Mouse (Mus musculus): ENCODE results near the gene Slc6a6.

Gene Slc6a6

GRCm38 (mm10) chr6:91796064-91796463, 112.2 kb downstream of the Slc6a6 start:
- DNase-seq: no peak

GRCm38 (mm10) chr6:91796736-91797135, 112.9 kb downstream of the Slc6a6 start:
- DNase-seq: no peak

- DNase-seq: no peak
These were observed 114.6 kb downstream of the Slc6a6 start for GRCm38 (mm10) chr6:91798496-91798895.

DNA sequence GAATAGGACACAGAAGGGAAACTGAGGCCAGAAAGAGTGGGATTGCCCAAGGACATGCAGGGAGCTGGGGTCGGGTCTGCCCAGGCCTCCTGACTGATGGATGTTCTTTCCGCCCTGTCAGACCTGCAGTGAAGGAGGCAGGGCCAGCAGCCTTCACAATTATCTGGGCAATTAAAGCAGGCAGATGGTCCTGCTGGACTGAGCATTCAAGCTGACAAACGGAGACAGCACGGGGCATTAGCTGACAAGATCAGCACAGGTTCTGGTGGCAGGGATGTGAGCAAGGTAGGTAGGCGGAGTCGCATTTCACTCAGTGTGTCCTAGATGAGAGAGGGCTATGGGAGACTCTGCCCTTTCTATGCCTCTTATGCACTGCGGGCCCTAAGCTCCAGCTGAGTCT, 120.3 kb downstream of the Slc6a6 start:
- DNase-seq: no peak

DNA sequence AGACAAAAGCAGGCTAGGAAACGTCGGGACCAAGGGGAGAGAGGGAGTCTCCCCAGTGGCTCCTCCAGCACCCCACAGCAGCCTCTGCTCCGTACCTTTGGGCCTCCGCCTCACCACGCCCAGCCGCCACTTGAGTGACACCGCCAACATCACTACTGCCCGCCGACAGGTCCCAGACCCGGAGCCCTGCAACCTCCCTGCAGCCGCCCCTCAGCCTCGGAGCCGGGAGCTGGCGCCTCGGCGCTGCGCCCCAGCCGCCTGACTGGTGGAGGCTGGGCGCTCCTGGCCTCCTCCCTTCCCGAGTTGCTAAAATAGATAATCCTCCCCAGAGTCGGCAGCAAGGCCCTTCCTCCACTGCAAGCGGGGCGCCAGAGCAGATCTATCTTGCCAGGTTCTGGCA, 123.3 kb downstream of the Slc6a6 start:
- DNase-seq: no peak

GRCm38 (mm10) chr6:91808022-91808421, 124.2 kb downstream of the Slc6a6 start:
- no peak for DNase-seq
